Mouse (Mus musculus) heart, adult 2 months (tissue): ENCODE results near the gene Lonrf2.

Source experiments
- CTCF ChIP-seq: fragments of 200-600 bp; IDR thresholded peaks from 2 replicates; pipeline ENCODE4 v1.8.1; 2022; ENCODE audit warnings: antibody characterized with exemption, mild to moderate bottlenecking, moderate library complexity
- EP300 ChIP-seq: fragments of 200-500 bp; IDR thresholded peaks from 2 replicates; pipeline ENCODE4 v1.6.1; 2011; ENCODE audit warnings: low read depth, low read length, control low read depth; ENCODE audit not compliant: insufficient read depth
- POLR2A ChIP-seq: fragments of 200-500 bp; IDR thresholded peaks from 2 replicates; pipeline ENCODE4 v1.6.1; 2011; ENCODE audit warnings: mild to moderate bottlenecking, low read depth, low read length, control low read depth; ENCODE audit not compliant: insufficient read depth

- TF ChIP-seq EP300 (no peak), POLR2A (no peak), CTCF (no peak)
These were observed 72.4 kb downstream of the Lonrf2 start for GRCm38 (mm10) chr1:38763960-38764613.
